Mouse (Mus musculus) intestine, embryonic 14.5 days (tissue): Measurements from ENCODE around the gene Actg2. TPM values are rescaled to one million over a fixed set of nuclear protein-coding genes. Genes with fewer than 3 reads are reported as not detected.

ENCODE experiments used
- ATAC-seq: fragments of 200-750 bp; cut with Nextera tagmentation; replicated peaks from 2 replicates; pipeline ENCODE4 v1.8.0; 2017; ENCODE audit warnings: low read depth, moderate number of reproducible peaks, moderate TSS enrichment, moderate library complexity; ENCODE audit not compliant: low FRiP score, low TSS enrichment
- DNase-seq: peaks from one replicate; pipeline ENCODE4 v3.0.0-alpha.2; 2018; ENCODE audit warnings: low spot score
- H3K27ac ChIP-seq: fragments of 300-500 bp; sonication (generic); 2 replicates; pipeline ENCODE4 v1.5.1; 2014; ENCODE audit warnings: low read depth, mild to moderate bottlenecking, control low read depth
- H3K27me3 ChIP-seq: fragments of 300-500 bp; sonication (generic); replicated peaks from 2 replicates; pipeline ENCODE4 v1.6.1; 2014; ENCODE audit warnings: low read length, control low read depth; ENCODE audit not compliant: control insufficient read depth, insufficient read depth
- H3K36me3 ChIP-seq: fragments of 300-500 bp; sonication (generic); 2 replicates; pipeline ENCODE4 v1.6.1; 2014; ENCODE audit warnings: low read length, control low read depth; ENCODE audit not compliant: control insufficient read depth, insufficient read depth
- H3K4me1 ChIP-seq: fragments of 300-500 bp; sonication (generic); replicated peaks from 2 replicates; pipeline ENCODE4 v1.6.1; 2014; ENCODE audit warnings: low read length, control low read depth, mixed read lengths; ENCODE audit not compliant: control insufficient read depth, insufficient read depth
- H3K4me2 ChIP-seq: fragments of 300-500 bp; sonication (generic); 2 replicates; pipeline ENCODE4 v1.6.1; 2014; ENCODE audit warnings: low read length
- H3K4me3 ChIP-seq: fragments of 300-500 bp; sonication (generic); 2 replicates; pipeline ENCODE4 v1.5.1; 2014; ENCODE audit warnings: low read depth, low read length, control low read depth, mixed read lengths
- H3K9ac ChIP-seq: fragments of 300-500 bp; sonication (generic); 2 replicates; pipeline ENCODE4 v1.6.1; 2014; ENCODE audit warnings: mild to moderate bottlenecking, low read length
- H3K9me3 ChIP-seq: fragments of 300-500 bp; sonication (generic); 2 replicates; pipeline ENCODE4 v1.6.1; 2016; ENCODE audit warnings: low read length, control low read depth; ENCODE audit not compliant: control insufficient read depth
- WGBS: fragments of 180-500 bp; shearing (Covaris S2); extraction: QIAGEN DNeasy Blood & Tissue Kit; methylation state at CpG from one replicate; pipeline ENCODE4 v1.1.7; 2014; 5-methylcytosine and 5-hydroxymethylcytosine counted together
- polyA plus RNA-seq: library from polyadenylated mRNA; unstranded; fragments of >200 nt; fragmentation: Nextera tagmentation; extraction: Ambion mirVana; gene quantifications from 2 replicates; pipeline ENCODE4 v1.2.1, GENCODE M21; 2014

Actg2 gene
- polyA plus RNA-seq, 1 experiment from 2014 or later = 1,357 TPM

DNA sequence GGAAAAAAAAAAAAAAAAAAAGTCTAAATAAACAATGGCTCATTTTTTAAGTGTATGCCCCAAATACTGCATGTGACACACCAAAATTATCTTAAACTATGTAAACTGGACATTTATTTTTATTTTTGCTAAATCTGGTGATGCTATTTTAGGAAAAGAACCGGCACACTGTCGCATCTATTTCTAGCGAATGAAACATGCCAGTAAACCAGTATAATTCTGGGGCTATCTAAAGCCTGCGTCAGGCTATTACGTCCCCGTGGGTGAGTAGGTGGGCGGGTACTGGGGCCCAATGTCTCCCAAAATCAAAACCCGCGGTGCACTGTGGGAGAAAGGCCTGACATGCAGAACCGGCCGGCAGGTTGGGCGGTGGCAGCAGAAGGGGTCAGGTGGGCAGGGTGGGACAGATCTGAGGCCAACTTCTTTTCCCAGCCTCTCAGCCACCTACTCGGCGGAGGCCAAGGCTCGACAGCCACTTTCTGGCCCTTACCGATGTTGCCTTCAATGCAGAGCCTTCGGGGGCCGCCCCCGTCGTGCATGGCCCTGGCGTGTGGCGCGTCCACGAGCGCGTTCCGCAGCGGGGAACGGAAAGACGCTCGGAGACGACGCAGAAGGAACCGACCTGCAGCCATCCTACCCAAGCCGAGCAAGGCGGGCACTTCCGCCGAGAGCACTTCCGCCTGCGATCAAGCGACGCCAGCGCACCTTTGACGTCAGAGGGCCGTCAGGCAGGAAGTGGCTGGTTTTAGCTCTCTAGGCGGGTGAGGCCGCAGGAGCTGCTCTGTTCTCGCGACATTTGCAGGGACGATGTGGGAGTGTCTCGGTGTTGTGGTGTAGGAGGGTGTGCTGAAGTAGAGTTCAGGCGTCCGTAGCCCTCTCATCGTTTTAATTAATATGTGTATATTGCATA, 29.6 kb downstream of the Actg2 start, which contains the start of gene Dguok:
Dguok (minus strand) TSS at position 712 of the 910 bp plus-strand sequence.
- peak; percentile 98 for ATAC-seq
- Histone ChIP-seq H3K4me2 (peak within 1 kb of the TSS; percentile 52), H3K36me3 (no peaks in the 10 kb centered on the region), H3K27me3 (no peaks in the 10 kb centered on the region), H3K4me3 (peak within 1 kb of the TSS; percentile 85), H3K9ac (peak within 1 kb of the TSS; percentile 83), H3K27ac (peak within 1 kb of the TSS; percentile 93), H3K4me1 (peaks cover 9% of the 10 kb centered on the region), H3K9me3 (no peaks in the 10 kb centered on the region)
- DNase-seq = peak; percentile 93
- WGBS = under 1% methylated on average over 54 of the region's 54 CpGs

DNA sequence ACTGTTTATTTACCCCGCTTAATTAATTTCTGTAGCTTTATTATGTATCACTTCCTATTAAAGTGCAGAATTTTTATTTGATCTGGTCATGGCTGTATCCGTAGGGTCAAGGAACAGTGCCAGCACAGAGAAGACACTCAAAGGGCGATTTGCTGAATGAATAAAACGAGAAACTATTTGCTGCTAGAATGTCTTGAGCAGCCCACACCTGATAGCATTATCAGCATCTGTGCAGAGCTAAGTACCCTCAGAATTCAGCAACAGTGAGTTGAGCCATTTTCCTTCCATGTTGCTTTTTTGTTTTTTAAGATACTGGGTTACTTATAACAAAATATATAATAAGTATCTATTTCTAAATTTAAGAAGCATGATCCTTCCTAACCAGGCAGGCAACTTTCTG, 30.5 kb downstream of the Actg2 start:
- H3K9me3 ChIP-seq = no peaks in the 10 kb centered on the region
- peak overlapping the region; percentile 85 for H3K4me3 ChIP-seq
- H3K36me3 ChIP-seq = no peaks in the 10 kb centered on the region
- H3K27me3 ChIP-seq = no peaks in the 10 kb centered on the region
- peak overlapping the region; percentile 83 for H3K9ac ChIP-seq
- peaks cover 9% of the 10 kb centered on the region for H3K4me1 ChIP-seq
- H3K4me2 ChIP-seq = peak overlapping the region; percentile 52
- no peak overlapping the region for H3K27ac ChIP-seq
- no peak for ATAC-seq
- WGBS = 94% methylated on average over 4 of the region's 4 CpGs
- DNase-seq = no peak

DNA sequence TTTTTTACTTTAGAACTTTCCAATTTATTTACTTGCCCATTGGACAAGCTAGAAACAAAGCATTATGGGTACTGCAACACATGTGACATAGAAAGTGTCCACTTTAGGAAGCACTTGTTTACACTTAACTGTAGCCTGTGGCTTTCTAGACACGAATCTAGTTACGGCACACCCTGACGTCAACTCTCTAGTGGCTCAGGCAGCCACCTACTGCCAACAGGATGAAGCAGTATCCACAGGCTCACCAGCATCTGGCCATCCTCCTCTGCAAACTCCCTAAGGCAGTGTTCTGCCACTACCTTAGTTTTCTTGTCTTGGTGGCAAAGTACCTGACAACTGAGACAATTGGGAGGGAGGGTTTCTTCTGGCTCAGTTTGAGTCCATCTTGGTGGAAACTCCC, 32.7 kb downstream of the Actg2 start:
- Histone ChIP-seq H3K9me3 (no peaks in the 10 kb centered on the region), H3K27me3 (no peaks in the 10 kb centered on the region), H3K4me2 (no peak overlapping the region), H3K27ac (no peak overlapping the region), H3K4me1 (peaks cover 9% of the 10 kb centered on the region), H3K4me3 (no peak overlapping the region), H3K36me3 (no peaks in the 10 kb centered on the region), H3K9ac (no peak overlapping the region)
- WGBS = 77% methylated on average over 3 of the region's 3 CpGs
- ATAC-seq = no peak
- no peak for DNase-seq

DNA sequence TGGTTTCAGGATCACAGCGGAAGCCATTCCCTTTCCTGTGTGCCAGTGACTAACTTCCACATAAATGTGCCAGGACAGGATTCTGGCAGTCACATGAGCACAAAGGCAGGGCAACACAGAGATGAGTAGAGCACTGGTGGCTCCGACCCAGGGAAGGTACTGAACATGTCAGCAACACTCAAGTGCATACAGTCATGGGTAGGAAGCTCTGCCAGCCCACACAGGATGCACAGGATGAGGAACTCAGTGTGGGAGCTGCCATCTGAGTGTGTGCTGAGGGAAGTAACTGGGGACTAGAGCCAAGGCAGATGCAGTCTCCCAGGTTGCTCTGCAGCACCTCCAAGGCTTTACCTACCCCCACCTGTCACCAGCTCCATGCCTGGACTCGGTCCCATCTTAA, 33.4 kb downstream of the Actg2 start:
- Histone ChIP-seq H3K36me3 (0 out of 2 replicates have a peak, but pooled peaks cover 4% of the 10 kb centered on the region), H3K27me3 (no peaks in the 10 kb centered on the region), H3K4me2 (no peak overlapping the region), H3K4me3 (no peak overlapping the region), H3K27ac (no peak overlapping the region), H3K9me3 (no peaks in the 10 kb centered on the region), H3K9ac (no peak overlapping the region), H3K4me1 (peaks cover 9% of the 10 kb centered on the region)
- ATAC-seq = no peak
- DNase-seq = no peak
- 85% methylated on average over 3 of the region's 3 CpGs for WGBS

DNA sequence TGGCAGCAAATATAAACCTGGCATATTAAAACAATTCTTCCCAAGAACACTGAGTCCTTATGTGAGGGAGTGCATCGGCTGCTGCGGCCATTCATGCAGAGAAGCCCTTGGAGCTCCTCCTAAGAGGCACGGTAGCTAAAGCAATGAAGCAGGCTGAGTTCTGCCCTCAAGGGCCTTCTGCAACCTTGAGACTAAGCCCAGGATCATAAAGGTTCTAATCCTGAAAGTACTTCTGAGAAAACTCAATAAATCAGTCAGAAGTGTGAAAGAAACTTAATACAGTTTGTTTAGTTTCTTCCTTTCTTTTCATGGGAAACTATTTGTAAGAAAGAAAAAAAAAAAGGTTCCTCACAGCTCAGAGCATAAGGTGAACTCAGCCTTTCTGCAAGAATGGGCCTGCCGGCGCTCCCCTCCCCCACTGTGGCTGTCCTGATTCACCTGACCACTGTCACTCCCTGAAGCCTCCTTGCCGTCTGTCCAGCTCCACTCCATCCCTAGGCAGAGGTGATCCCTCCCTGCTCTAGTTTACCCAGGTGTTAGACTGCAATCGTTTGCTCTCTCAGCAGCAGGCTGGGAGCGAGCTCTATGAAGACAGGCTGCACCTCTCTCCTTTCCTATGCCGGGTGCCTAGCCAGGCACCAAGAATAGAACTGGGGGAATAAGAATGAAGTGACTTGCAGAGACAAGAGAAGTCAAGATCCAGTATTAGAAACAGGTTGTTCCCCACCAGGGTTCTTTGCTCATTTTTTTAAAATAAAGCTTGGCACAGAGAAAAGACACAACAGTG, 34.3 kb downstream of the Actg2 start:
- Histone ChIP-seq H3K9me3 (no peaks in the 10 kb centered on the region), H3K36me3 (0 out of 2 replicates have a peak, but pooled peaks cover 10% of the 10 kb centered on the region), H3K4me3 (no peak overlapping the region), H3K9ac (no peak overlapping the region), H3K4me1 (peaks cover 9% of the 10 kb centered on the region), H3K27me3 (no peaks in the 10 kb centered on the region), H3K27ac (no peak overlapping the region), H3K4me2 (no peak overlapping the region)
- ATAC-seq (no peak), DNase-seq (no peak)
- WGBS = 59% methylated on average over 9 of the region's 9 CpGs

DNA sequence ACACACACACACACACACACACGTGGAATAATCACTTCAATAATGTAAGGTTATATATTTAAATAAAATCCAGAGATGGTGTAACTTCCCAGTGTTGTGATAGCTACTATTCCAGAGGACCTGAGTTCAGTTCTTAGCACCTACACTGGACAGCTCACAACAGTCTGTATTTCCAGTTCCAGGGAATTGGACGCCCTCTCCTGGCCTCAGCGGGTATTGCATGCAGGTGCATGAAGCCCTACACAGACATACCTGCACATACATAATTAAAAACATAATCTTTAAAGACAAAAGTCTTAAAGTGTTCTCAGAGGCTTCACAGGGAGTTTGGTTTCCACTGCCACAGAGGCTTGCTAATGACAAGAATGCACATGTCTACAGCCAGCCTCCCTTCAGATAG, 35.6 kb downstream of the Actg2 start:
- H3K4me3 ChIP-seq = no peak overlapping the region
- no peaks in the 10 kb centered on the region for H3K9me3 ChIP-seq
- DNase-seq (no peak), ATAC-seq (no peak)
- H3K9ac ChIP-seq = no peak overlapping the region
- H3K27me3 ChIP-seq = no peaks in the 10 kb centered on the region
- no peak overlapping the region for H3K27ac ChIP-seq
- 0 out of 2 replicates have a peak, but pooled peaks cover 3% of the 10 kb centered on the region for H3K4me1 ChIP-seq
- H3K4me2 ChIP-seq = no peak overlapping the region
- peaks cover 18% of the 10 kb centered on the region for H3K36me3 ChIP-seq
- 70% methylated on average over 3 of the region's 3 CpGs for WGBS

DNA sequence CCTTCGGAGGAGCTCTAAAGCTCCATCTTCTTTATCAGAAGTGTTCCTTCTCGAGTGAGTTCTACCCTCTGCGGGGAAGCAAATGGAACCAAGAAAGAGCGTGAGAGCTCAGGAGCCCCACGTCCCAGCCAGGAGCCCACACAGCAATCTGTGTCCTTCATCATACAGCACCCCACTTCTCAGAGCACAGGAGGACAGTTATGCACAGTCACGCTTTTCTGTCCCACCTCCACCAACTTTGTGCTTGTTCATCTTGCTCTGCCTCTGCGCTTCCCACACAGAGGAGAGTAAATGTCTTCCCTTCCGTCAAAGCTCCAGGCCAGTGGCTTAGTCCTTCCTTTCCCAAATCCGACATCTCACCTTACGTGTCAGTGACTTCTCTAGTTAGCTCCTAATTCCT, 37.0 kb downstream of the Actg2 start:
- no peak overlapping the region for H3K4me2 ChIP-seq
- 95% methylated on average over 10 of the region's 10 CpGs for WGBS
- no peak overlapping the region for H3K4me3 ChIP-seq

DNA sequence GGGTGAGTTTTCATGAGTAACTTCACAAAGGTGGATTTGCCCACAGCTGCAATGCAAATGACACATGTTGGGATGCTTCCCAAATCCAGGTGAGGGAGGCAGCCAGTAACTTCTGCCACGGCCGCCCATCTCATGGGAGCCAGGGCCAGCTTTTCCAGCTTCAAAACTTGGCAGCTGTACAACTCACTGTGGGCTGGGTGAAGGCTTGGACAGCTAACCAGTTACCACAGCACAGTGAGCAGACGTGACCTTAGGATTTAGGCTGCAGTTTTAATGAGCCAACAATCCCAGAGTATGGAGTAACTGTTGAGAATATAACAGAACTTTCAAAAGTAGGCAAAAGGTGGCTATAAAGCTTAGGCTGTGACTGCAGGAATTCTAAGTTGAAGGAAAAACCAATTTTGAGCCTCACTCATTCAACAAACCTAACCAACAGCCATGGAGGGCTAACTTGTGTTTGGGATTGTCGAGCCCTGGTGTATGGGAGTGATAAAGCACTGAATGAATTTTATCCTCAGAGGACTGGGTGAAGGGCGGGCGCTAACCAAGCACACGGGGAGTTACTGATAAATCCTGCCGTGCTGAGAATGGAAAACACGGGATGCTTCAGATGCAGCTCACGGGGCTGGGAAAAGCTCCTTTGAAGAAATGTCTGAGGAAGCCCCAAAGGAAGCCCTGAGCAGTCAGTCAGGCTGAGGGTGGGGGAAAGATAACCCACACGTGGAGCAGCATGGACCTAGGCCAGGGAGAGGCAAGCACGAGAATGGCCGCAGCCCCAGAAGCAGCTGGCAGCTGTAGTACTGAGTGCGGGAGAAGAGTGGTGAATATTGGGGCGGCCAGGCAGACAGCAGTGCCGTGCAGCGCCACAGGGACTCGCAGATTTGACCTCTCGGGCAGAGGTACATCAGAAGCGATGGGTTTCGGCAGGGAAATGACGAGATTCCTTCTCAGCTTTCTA, 39.0 kb downstream of the Actg2 start:
- DNase-seq = no peak
- peaks cover 36% of the 10 kb centered on the region for H3K36me3 ChIP-seq
- H3K4me3 ChIP-seq = no peak overlapping the region
- ATAC-seq = no peak
- no peaks in the 10 kb centered on the region for H3K9me3 ChIP-seq
- H3K4me1 ChIP-seq = no peaks in the 10 kb centered on the region
- 86% methylated on average over 22 of the region's 22 CpGs for WGBS
- no peak overlapping the region for H3K4me2 ChIP-seq
- no peak overlapping the region for H3K27ac ChIP-seq
- H3K27me3 ChIP-seq = no peaks in the 10 kb centered on the region
- H3K9ac ChIP-seq = no peak overlapping the region

More for the DNA sequence above, 37.0 kb downstream of the Actg2 start:
- DNase-seq (no peak), ATAC-seq (no peak)
- no peaks in the 10 kb centered on the region for H3K4me1 ChIP-seq
- no peak overlapping the region for H3K9ac ChIP-seq
- no peaks in the 10 kb centered on the region for H3K9me3 ChIP-seq
- H3K27me3 ChIP-seq = no peaks in the 10 kb centered on the region
- peaks cover 24% of the 10 kb centered on the region for H3K36me3 ChIP-seq
- no peak overlapping the region for H3K27ac ChIP-seq
